Mouse (Mus musculus): ENCODE measurements around the gene Lag3.

DNA sequence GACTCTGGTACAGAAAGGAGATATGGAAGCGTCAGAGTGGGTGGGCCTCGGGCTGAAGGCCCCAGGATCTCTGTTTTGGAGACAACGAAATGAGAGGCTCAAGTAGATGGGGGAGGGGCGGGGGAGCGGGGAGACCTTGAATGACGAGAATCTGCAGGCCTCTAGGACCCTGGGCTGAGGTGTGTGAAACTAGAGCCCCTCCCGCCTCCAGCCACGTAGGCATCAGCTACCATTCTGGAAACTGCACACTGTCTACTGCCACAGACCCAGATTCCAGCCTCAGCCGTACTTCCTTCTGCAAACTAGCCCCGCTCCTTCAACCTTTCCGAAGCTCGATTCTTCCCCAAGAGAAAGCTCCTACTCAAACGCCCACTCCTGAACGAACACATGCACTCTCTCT, 55.2 kb downstream of the Lag3 start:
- TF ChIP-seq POLR2A (IDR thresholded peaks at IDR 0.05; ENCODE audit: borderline replicate concordance, extremely low read depth, low read depth, low read length) (no peak), CTCF (IDR thresholded peaks at IDR 0.05; ENCODE audit: insufficient read depth, low read length) (no peak)
